Mouse (Mus musculus) B cell, adult 2 months (primary cell): ENCODE measurements around the gene Scd4.
"Not testable (repeated sequence)": the region's sequence is repeated elsewhere in the genome, so short reads cannot be mapped to it uniquely, and the experiment has no call there.

ENCODE experiments used
- DNase-seq, 2 experiments: peaks; one replicate each; pipeline ENCODE4 v3.0.0; 2022

Gene Scd4

GRCm38 (mm10) chr19:44318545-44318944 lies 14.3 kb upstream of the Scd4 start:
- DNase-seq: no peak

DNA sequence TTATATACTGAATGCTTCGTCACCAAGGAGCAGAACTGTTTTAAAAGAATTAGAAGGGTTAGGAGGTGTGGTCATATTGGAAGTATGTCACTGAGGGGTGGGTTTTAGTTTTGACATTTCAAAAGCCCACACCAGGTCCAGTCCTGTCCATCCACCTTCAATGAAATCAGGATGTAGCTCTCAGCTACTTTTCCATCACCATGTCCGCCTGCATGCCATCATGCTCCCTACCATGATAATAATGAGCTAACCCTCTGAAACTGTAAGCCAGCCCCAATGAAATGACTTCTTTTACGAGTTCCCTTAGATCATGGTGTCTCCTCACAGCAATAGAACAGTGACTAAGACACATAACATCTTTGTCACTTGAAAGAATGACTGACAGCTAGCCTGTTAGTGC lies 12.6 kb upstream of the Scd4 start:
- DNase-seq: no peak

DNA sequence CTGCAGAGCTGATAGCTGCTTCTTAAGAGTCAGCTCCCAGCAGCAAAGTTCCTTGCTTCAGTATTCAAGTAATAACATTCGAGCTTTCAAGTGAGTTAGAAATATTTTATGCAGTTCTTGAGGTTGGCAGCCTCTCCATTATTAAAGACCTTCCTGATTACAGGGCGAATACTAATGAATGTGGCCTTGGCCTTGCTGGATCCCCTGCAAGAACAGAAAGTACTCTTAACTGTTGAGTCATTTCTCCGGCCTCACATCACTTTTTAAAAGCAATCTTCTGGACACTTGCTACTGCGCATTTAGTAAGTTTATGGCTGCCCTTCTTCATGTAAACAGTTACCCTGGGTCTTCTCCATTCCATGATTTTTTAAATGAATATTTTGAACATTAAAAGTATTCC lies 11.7 kb upstream of the Scd4 start:
- no peak for DNase-seq

- DNase-seq: no peak
Measured at GRCm38 (mm10) chr19:44321631-44322030, 11.3 kb upstream of the Scd4 start.

DNA sequence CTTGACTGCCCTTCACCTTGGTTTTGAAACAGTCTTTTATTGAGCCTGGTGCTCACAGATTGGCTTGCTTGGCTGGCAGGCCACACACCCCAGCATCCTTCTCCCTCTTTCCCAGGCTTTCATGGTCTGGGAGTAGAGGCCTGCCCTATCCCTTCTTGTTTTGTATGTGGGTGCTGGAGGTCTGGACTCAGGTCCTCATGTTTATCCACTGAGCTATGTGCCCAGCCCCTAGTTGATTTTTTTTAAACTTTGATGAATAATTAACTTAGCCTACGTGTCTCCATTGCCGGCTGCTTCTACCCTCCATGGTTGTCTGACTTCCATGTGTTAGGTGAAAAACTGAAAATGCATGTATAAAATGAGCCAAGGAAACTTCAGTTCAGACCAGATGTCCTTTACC lies 3.3 kb upstream of the Scd4 start:
- no peak for DNase-seq

DNA sequence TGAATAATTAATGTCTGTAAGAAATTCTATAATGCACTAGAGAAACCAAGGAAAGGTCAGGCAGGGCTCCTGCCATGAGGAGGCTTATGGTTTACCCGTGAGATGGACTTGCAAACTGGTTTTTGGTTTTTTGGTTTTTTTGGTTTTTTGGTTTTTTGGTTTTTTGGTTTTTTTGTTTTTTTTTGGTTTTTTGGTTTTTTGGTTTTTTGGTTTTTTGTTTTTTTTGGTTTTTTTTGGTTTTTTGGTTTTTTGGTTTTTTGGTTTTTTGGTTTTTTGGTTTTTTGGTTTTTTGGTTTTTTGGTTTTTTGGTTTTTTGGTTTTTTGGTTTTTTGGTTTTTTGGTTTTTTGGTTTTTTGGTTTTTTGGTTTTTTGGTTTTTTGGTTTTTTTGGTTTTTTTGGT lies 1.8 kb upstream of the Scd4 start:
- DNase-seq: not testable (repeated sequence)

DNA sequence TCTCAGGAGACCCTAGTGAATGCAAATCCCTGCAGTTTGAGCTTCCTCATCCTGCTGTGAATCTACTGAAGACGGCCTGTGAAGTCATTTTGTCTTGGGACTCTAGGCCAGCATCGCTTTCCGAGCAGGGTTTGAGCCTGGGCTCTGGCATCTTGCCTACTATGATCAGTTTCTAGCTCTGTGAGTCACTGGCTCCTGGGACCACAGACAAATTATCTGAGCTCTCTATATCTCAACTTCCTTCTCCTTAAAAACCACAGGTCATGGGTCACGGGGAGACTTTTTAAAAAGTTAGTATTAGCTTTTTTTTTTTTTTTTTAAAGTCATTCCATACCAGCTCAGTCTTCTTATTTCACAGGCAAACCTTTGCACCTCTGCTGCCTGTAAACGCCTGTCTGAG lies 981 bp upstream of the Scd4 start:
- DNase-seq: no peak

- DNase-seq: peak; percentile 17 to 34
Measured at GRCm38 (mm10) chr19:44332326-44332725, 566 bp upstream of the Scd4 start.

DNA sequence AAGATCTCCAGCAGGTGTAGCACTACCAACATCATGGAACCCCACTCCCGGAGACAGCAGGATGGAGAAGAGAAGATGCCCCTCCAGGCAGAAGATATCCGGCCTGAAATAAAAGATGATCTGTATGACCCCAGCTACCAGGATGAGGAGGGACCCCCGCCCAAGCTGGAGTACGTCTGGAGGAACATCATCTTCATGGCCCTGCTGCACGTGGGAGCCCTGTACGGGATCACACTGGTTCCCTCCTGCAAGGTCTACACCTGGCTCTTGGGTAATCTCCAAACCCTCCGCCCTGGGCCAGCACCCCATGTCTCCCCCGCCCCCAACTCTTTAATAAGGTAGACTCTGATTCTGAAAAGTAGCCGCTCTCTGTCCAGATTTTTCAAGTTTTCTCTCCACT lies 1.1 kb downstream of the Scd4 start:
- peak in 1 of 2 experiments; percentile 14 for DNase-seq

DNA sequence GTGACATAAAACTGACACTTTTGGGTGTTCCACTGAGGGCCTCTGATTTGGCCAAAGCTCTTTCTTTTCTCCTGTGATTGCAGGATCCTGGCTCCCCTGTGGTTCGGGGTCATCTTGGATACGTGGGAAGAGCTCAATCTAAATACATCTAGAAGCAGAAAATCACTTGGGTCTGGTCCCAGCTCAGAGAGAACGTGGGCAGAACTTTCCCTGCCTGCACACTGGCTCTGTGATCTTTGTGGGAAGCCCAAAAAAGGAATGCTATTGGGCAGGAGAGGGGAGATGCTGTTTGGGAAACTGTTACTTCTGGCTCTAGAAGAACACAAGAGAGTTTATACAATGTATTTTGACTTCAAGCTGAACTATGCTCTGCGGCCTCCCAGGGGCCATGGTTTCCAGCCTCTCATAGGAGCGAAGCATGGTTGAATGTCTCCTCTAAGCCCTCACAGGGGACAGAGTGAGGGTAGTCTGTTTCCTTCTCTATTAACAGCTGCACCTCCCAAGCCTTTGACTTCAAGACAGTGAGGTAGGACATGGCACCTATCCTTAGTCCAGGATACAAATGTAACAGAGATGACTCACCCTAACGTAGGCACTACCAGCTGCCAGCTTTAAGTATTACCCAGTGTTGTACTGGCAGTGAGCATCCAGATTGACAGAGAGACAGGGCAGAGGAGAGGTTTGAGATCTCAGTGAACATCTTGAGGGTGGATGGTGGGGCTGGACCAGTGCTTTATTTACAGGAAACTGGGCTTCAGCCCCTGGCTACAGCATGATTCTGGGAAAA lies 3.2 kb downstream of the Scd4 start:
- DNase-seq: no peak

- DNase-seq: no peak
Measured at GRCm38 (mm10) chr19:44349689-44350088, 16.8 kb downstream of the Scd4 start.

DNA sequence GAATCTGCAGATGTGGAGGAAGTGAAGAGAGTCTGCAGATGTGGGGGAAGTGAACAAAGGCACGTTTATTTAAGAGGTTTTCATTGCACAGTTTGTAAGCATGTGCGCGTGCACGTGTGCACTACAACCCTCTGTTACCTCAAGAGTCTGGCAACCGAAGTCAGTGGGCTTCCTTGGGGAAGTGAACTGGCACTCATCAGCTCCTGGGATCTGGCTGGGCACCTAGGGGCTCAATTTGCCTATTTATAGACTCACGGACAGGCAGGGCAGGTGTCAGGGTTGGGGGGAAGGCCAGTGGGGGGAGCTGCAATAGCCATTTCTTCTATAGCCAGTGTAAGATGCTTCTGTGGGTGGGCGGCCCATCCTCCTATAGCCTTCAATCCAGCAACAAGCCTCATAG lies 18.9 kb downstream of the Scd4 start:
- peak; percentile 61 to 68 for DNase-seq

DNA sequence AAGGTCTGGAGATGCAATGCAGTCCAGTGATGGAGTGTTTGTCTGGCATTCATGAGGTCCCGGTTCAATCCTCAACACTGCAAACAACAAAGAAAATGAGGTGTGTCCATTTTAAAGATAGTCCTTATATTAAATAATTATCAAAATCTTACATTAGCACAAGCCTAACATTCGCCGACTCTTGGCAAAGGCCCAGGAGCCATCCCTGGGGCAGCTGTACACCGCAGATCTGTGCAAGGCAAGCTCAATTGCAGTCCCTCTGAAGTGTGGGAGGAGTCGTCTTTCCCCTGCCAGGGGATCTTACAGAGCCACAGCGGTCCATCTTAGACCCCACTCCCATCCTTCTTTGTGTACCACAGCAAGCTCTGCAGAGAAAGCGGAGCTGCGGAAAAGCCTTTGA lies 25.8 kb downstream of the Scd4 start:
- DNase-seq: no peak

DNA sequence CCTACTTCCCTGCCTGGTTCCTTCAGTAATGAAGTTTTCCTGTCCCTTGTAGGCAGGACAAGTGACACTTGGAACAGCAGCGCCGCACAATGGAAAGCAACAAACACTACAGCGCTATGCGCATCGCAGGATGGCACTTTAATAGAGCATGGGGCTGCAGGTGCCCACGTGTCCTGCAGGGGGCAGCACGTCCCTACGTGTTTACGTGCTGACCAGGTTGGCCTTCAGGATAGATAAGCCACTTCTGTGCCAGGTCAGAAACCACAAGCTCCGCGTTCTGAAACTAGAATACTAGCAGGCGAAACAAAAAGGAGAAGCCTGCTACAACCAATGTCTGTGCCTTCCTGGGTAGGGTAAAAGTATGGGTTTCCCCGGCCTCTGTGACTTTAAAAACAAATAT lies 30.6 kb downstream of the Scd4 start:
- peak; percentile 93 to 94 for DNase-seq

GRCm38 (mm10) chr19:44364029-44364428 lies 31.1 kb downstream of the Scd4 start:
- no peak for DNase-seq

- no peak for DNase-seq
Measured at GRCm38 (mm10) chr19:44365733-44366132, 32.8 kb downstream of the Scd4 start.

- not testable (repeated sequence) for DNase-seq
Measured at GRCm38 (mm10) chr19:44367076-44367475, 34.2 kb downstream of the Scd4 start.

DNA sequence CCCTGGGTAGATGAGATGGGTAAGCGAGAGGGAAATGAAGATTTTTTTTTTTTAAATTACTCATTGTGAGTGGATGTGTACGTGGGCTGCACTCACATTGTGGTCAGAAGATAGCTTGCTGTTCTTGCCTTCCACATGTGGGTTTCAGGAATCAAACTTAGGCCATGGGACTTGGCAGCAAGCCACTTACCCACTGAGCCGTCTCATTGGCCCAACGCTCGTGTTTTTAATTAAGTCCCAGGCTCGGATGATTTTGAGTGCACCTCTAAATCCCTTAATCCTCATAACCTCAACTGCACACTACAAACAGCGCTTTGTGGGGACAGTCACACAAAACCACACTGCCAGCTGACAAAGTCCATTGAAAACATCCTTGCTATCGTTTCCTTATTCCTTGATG lies 36.5 kb downstream of the Scd4 start:
- no peak for DNase-seq

- no peak for DNase-seq
Measured at GRCm38 (mm10) chr19:44370231-44370630, 37.3 kb downstream of the Scd4 start.

DNA sequence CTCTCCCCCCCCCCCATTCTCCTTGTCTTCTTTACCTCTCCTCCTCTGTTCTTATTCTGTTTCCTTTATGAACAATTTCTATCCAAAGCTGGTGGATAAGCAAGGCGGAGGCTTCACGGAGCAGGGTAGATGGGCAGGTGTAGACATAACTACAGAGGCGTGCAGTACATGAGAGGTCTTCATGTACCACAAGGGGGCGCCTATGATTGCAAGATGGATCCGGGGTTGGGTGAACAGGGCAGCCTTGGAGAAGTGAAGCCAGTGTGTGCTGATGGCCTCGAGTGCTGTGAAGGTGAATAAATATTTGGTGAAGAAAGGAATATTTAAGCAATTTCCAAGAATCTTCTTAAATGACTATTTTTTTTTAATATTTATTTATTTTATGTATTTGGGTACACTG lies 40.1 kb downstream of the Scd4 start:
- peak; percentile 93 to 94 for DNase-seq

DNA sequence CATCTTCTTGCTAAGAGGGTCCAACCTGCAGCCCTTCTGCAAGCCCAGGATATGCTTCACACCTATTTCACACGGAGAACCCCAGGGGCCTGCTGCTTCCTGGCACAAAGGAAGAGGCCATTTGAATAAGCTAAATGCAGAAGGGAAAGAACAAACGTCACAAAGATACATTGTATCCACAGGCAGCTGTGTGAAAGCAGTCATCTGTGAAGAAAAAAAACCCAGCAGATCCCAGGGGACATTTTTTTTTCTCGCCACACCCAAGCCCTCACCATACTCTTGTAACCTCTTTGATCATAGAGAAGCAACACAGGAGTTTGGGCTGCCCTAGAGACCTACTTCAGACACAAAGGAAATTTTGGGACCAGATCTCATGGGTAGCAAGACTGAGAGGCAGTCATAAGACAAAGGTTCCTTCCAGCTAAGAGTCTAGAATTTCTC lies 43.6 kb downstream of the Scd4 start:
- DNase-seq: peak; percentile 88 to 94

GRCm38 (mm10) chr19:44377629-44378375 lies 44.9 kb downstream of the Scd4 start:
- DNase-seq: peak; percentile 79 to 82

DNA sequence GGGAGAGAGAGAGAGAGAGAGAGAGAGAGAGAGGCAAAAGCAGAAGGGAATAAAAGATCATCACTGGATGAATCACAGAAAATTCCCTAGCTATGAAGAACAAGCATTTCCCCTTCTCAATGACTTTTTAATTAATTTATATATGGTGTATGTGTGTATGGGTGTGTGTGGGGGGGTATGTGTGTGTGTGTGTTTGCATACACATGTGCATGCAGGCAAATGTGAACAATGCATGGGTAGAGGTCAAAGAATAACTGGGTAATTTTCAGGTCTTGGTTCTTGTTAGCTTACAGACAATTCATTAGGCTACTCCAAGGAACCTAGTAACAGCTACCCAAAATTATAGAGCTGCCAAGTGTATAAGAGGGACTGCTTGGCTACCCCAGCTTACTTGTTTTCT lies 46.2 kb downstream of the Scd4 start:
- DNase-seq: peak; percentile 25 to 27

DNA sequence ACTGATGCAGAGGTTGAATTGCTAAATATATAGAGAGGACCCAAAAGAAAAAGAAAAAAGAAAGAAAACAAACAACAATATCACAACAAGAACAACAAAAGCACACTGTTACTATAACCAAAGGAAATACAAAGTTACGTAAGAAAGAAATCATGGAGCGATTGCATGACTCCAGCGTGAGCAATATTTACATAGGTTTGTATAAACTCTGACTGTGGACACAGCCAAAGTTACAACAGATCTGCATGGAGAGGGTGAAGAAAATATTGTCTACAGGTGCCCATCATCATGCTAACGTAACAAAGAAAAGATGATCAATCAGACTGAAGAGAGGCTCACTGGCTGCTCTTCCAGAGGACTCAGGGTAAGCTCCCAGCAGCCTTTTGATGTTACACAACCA lies 47.2 kb downstream of the Scd4 start:
- no peak for DNase-seq
